Mouse (Mus musculus): Measurements from ENCODE around the gene Olfr287.

Gene Olfr287

GRCm38 (mm10) chr15:98168622-98169004 is 52.2 kb downstream of the Olfr287 start:
- DNase-seq (ENCODE audit: extremely low spot score, low read depth, low spot score): no peak

- peak; percentile 73 for DNase-seq (ENCODE audit: extremely low spot score, low read depth, low spot score)
Measured at GRCm38 (mm10) chr15:98167645-98168621, 52.9 kb downstream of the Olfr287 start.

GRCm38 (mm10) chr15:98166963-98167644 is 53.8 kb downstream of the Olfr287 start, which contains the start of gene Ccdc184:
Gene Ccdc184, plus strand, starts transcription at chr15:98167158.
- DNase-seq (ENCODE audit: extremely low spot score, low read depth, low spot score): no peak

GRCm38 (mm10) chr15:98165525-98165924 is 55.3 kb downstream of the Olfr287 start, which contains the start of gene Asb8:
Gene Asb8, minus strand, starts transcription at chr15:98165625.
- DNase-seq (ENCODE audit: extremely low spot score, low read depth, low spot score): no peak

GRCm38 (mm10) chr15:98162561-98162960 is 58.3 kb downstream of the Olfr287 start:
- DNase-seq (ENCODE audit: extremely low spot score, low read depth, low spot score): no peak

- no peak for DNase-seq (ENCODE audit: extremely low spot score, low read depth, low spot score)
Measured at GRCm38 (mm10) chr15:98161026-98161805, 59.6 kb downstream of the Olfr287 start.

- no peak for DNase-seq (ENCODE audit: extremely low spot score, low read depth, low spot score)
Measured at GRCm38 (mm10) chr15:98157253-98157652, 63.6 kb downstream of the Olfr287 start.
